Mouse (Mus musculus): ENCODE measurements around the gene Noto.

Gene Noto

DNA sequence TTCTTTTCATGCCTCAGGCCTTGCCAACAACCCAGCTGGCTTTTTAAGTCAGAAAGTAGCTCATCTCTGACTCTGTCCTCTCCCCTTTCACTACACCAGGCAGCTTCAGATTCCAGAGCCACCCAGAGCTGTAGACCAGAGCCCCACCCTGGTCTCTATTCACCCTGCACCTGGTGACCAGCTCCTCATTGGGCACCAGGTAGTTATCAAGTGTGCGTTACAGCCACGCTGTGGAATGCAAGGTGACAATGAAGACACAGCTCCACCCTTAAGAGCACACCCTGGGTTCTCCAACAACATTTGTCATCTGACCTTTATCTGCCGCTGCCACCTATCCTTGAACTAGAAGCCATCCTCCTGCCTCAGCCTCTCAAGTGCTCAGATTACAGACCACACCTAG is 51.9 kb downstream of the Noto start:
- no peak for DNase-seq (ENCODE audit: low read depth)

DNA sequence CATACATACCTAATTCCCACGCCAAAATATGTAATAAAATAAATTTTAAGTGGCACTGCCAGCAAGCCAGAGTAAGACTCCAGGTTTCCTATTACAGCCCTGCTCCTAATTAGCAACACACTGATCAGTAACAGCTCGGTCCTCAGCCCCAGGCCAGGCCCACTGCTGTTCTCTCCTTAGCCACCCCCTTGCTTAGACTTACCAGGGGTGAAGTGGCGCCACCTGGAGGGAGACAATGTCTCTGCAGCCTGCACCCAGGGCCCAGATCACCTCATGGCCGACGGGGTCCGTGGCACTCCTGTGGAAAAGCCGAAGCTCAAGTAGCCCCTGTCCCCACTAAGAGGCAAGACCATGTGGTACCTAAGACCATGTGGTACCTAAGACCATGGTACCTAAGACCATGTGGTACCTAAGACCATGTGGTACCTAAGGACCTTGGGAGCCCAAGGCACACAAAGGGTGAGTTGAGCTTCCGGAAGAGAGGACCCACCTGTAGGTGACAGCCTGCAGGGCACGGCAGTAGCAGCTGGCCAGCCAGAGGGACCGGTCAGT is 53.8 kb downstream of the Noto start:
- DNase-seq (ENCODE audit: low read depth), result peak; percentile 50

GRCm38 (mm10) chr6:85478416-85478815 is 54.7 kb downstream of the Noto start:
- DNase-seq (ENCODE audit: low read depth), result no peak

All from induced T-regulatory cell, adult 2 months (primary cell).